Mouse (Mus musculus) intestine, embryonic 16.5 days (tissue): Measurements from ENCODE around the gene Kcna2. TPM values are rescaled to one million over a fixed set of nuclear protein-coding genes. Genes with fewer than 3 reads are reported as not detected.
A peak's percentile ranks its signal among the peaks of the same experiment; 100 is the strongest.

Experiments
- ATAC-seq: fragments of 200-750 bp; cut with Nextera tagmentation; 2 replicates; pipeline ENCODE4 v1.8.0; 2017; ENCODE audit warnings: moderate TSS enrichment, moderate library complexity
- H3K27ac ChIP-seq: fragments of 300-500 bp; sonication (generic); 2 replicates; pipeline ENCODE4 v1.5.1; 2014; ENCODE audit warnings: mild to moderate bottlenecking, low read length
- H3K27me3 ChIP-seq: fragments of 300-500 bp; sonication (generic); replicated peaks from 2 replicates; pipeline ENCODE4 v1.6.1; 2014; ENCODE audit warnings: low read length, control low read depth, mixed read lengths; ENCODE audit not compliant: control insufficient read depth, insufficient read depth
- H3K36me3 ChIP-seq: fragments of 300-500 bp; sonication (generic); 2 replicates; pipeline ENCODE4 v1.6.1; 2014; ENCODE audit warnings: low read length, control low read depth; ENCODE audit not compliant: control insufficient read depth, insufficient read depth
- H3K4me1 ChIP-seq: fragments of 300-500 bp; sonication (generic); 2 replicates; pipeline ENCODE4 v1.6.1; 2014; ENCODE audit warnings: low read length, control low read depth, mixed read lengths; ENCODE audit not compliant: control insufficient read depth, insufficient read depth
- H3K4me2 ChIP-seq: fragments of 300-500 bp; sonication (generic); 2 replicates; pipeline ENCODE4 v1.6.1; 2014; ENCODE audit warnings: low read depth, low read length, control low read depth
- H3K4me3 ChIP-seq: fragments of 300-500 bp; sonication (generic); 2 replicates; pipeline ENCODE4 v1.5.1; 2014; ENCODE audit warnings: mild to moderate bottlenecking, low read length
- H3K9ac ChIP-seq: fragments of 300-500 bp; sonication (generic); 2 replicates; pipeline ENCODE4 v1.6.1; 2014; ENCODE audit warnings: low read depth, low read length
- H3K9me3 ChIP-seq: fragments of 300-500 bp; sonication (generic); 2 replicates; pipeline ENCODE4 v1.6.1; 2016; ENCODE audit warnings: low read length, control low read depth; ENCODE audit not compliant: control insufficient read depth
- whole genome bisulfite sequencing: fragments of 180-500 bp; shearing (Covaris S2); extraction: QIAGEN DNeasy Blood & Tissue Kit; methylation state at CpG from one replicate; pipeline ENCODE4 v1.1.7; 2014; 5-methylcytosine and 5-hydroxymethylcytosine counted together
- polyA plus RNA-seq: library from polyadenylated mRNA; unstranded; fragments of >200 nt; fragmentation: Nextera tagmentation; extraction: Ambion mirVana; gene quantifications from 2 replicates; pipeline ENCODE4 v1.2.1, GENCODE M21; 2015

Kcna2 gene
- polyA plus RNA-seq, 1 experiment from 2014 or later: 0.04 TPM

DNA sequence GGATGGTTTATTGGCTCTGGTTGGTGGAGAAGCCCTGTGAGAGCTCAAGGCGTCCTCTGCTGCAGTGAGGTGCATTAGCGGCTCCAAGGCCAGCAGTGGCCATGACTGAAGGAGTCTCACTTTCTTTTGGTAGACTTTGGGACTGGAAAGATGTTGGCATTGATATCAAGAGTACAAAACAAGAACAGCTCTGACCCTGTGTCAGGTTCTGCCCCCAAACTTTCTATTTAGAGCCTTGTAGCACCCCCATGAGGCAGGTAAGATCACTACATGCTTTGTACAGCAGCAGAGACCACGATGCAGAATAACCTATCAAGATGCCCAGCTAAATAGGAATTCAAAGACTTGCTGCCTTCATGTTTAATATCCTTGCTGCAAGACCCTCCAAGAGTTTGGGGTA, 58.5 kb downstream of the Kcna2 start:
- Histone ChIP-seq H3K9ac (no peak overlapping the region), H3K4me2 (no peak overlapping the region), H3K27ac (no peak overlapping the region), H3K4me3 (no peak overlapping the region), H3K9me3 (no peaks in the 10 kb centered on the region), H3K4me1 (no peaks in the 10 kb centered on the region), H3K27me3 (0 out of 2 replicates have a peak, but pooled peaks cover 3% of the 10 kb centered on the region), H3K36me3 (no peaks in the 10 kb centered on the region)
- no peak for ATAC-seq
- 60% methylated on average over 3 of the region's 3 CpGs for WGBS

DNA sequence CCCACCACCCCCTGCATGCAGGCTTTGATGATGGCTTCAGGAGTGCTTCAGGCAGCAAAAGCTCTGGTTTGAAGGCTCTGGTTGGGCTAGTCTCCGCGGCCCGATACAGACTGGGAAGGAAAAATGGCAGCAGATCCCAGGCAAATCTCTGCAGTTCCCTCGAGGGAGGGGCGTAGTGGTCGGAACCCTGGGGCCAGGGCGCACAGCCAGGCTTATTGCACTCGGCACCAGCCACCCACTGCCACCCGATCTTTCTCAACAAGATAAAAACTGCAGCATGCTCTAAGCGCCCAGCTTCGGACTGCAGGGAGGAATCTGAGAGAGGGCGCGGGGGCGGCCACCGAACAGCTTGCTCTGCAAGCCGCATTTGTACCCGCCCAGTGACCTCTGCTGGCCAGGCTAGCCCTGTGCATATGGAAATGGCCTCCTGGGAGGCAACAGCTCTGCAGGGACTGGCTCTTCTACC, 58.9 kb downstream of the Kcna2 start:
- Histone ChIP-seq H3K4me1 (no peaks in the 10 kb centered on the region), H3K9ac (no peak overlapping the region), H3K27ac (no peak overlapping the region), H3K4me2 (peak overlapping the region; percentile 42; the same call in 1 of the 2 replicates), H3K9me3 (no peaks in the 10 kb centered on the region), H3K36me3 (no peaks in the 10 kb centered on the region), H3K4me3 (peak overlapping the region; percentile 15), H3K27me3 (0 out of 2 replicates have a peak, but pooled peaks cover 3% of the 10 kb centered on the region)
- ATAC-seq: peak; percentile 28; the same call in 1 of the 2 replicates
- 3% methylated on average over 17 of the region's 17 CpGs for WGBS

DNA sequence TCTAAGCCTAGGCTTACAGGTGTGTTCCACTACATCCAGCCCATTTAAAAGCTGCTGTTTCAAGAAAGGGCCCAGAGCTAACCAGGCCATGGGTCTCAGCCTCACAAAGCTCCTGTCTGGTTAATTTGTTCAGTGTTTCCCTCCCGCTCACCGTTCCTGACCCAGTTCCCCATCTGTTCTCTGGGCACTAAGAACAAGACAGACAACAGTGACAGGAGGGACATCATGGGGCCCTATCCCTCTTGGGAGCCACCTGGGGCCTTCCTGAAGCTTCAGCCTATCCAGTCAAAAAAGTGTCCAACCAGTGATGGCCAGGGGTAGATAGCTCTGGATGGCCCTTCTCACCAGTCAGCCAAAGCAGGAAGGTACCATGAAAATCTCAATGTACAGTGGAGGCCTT, 61.8 kb downstream of the Kcna2 start:
- WGBS: 81% methylated on average over 2 of the region's 2 CpGs
- Histone ChIP-seq H3K4me2 (no peak overlapping the region), H3K27me3 (0 out of 2 replicates have a peak, but pooled peaks cover 3% of the 10 kb centered on the region), H3K4me1 (no peaks in the 10 kb centered on the region), H3K9ac (no peak overlapping the region), H3K27ac (no peak overlapping the region), H3K4me3 (no peak overlapping the region), H3K36me3 (no peaks in the 10 kb centered on the region), H3K9me3 (no peaks in the 10 kb centered on the region)
- ATAC-seq: no peak

Other genes starting within 250 kb of the Kcna2 start
- gene Kcna3, start 65.0 kb upstream of the Kcna2 start, polyA plus RNA-seq: 0.73 and 0.88 TPM in 2 replicates
- gene Kcna10, start 81.9 kb downstream of the Kcna2 start, polyA plus RNA-seq: not detected in 2 replicates
- gene Cym, start 120.6 kb downstream of the Kcna2 start, polyA plus RNA-seq: 7.6 and 10.5 TPM in 2 replicates
- gene A630076J17Rik, start 129.5 kb downstream of the Kcna2 start, polyA plus RNA-seq: not detected in 2 replicates
- gene Prok1, start 138.6 kb downstream of the Kcna2 start, polyA plus RNA-seq: 0.04 and 0.13 TPM in 2 replicates
- 208 and 217 TPM in 2 replicates for gene Lamtor5, start 177.7 kb downstream of the Kcna2 start, polyA plus RNA-seq
- 1.5 and 1.7 TPM in 2 replicates for gene Slc16a4, start 190.1 kb downstream of the Kcna2 start, polyA plus RNA-seq
- gene Rbm15, start 232.5 kb downstream of the Kcna2 start, polyA plus RNA-seq: 11.1 and 11.5 TPM in 2 replicates